Mouse (Mus musculus): ENCODE data around the gene Commd3. TPM values are rescaled to one million over a fixed set of nuclear protein-coding genes. Genes with fewer than 3 reads are reported as not detected.

Commd3 gene
- polyA plus RNA-seq, 1 experiment from 2014 or later = 138 TPM

DNA sequence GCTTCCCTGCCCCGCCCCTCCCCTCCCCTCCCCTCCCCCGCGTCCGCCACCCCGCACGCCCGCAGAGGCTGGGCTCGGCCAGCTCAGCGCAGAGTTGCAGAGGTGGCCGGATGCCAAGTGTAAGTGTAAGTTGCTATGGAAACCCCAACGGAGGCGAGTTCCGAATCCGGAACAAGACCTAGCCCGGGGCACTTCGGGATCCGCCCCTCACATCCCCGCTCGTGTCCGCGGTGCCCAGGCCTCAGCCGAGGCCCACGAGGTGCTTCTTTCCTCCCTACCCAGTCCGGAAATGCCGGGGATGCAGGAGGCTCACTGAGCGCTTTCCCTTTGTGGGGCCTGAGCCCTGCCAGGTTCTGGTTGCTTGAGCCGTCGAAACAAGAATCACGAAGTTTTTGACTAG lies 8.8 kb downstream of the Commd3 start:
- Histone ChIP-seq H3K27me3 (replicated peaks; ENCODE audit: control insufficient read depth, insufficient read depth, low read length) (peaks cover 42% of the 10 kb centered on the region), H3K4me3 (ENCODE audit: low read depth, low read length) (peak overlapping the region; percentile 45), H3K36me3 (ENCODE audit: control insufficient read depth, insufficient read depth, low read length) (no peaks in the 10 kb centered on the region; the same call in 1 of the 2 replicates), H3K9me3 (ENCODE audit: control insufficient read depth, low read length) (no peaks in the 10 kb centered on the region), H3K4me2 (peak overlapping the region; percentile 69), H3K9ac (ENCODE audit: low read depth, low read length) (0 out of 2 replicates have a peak overlapping the region, but pooled peaks have one; percentile 14), H3K4me1 (replicated peaks; ENCODE audit: control insufficient read depth, insufficient read depth, low read length) (peaks cover 11% of the 10 kb centered on the region), H3K27ac (ENCODE audit: low read depth, low read length) (no peak overlapping the region)
- DNase-seq (ENCODE audit: low spot score) (peak; percentile 53), ATAC-seq (replicated peaks; ENCODE audit: low FRiP score) (no peak)
- 2% methylated on average over 27 of the region's 29 CpGs for WGBS

DNA sequence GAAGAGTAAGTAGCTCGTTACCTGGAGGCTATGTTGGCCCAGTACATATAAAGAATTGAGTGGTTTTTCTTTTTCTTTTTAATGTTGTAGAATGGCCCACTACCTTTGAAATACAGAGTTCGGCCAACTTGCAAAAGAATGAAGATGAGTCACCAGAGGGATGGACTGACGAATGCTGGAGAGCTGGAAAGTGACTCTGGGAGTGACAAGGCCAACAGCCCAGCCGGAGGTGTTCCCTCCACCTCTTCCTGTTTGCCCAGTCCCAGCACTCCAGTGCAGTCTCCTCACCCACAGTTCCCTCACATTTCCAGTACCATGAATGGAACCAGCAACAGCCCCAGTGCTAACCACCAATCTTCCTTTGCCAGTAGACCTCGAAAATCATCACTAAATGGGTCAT lies 11.9 kb downstream of the Commd3 start:
- H3K27me3 ChIP-seq (replicated peaks; ENCODE audit: control insufficient read depth, insufficient read depth, low read length) = peaks cover 58% of the 10 kb centered on the region
- no peak overlapping the region for H3K4me3 ChIP-seq (ENCODE audit: low read depth, low read length)
- ATAC-seq (replicated peaks; ENCODE audit: low FRiP score) (no peak), DNase-seq (ENCODE audit: low spot score) (no peak)
- H3K4me2 ChIP-seq = no peak overlapping the region
- WGBS = 63% methylated on average over 5 of the region's 5 CpGs
- H3K9ac ChIP-seq (ENCODE audit: low read depth, low read length) = no peak overlapping the region
- H3K36me3 ChIP-seq (ENCODE audit: control insufficient read depth, insufficient read depth, low read length) = no peaks in the 10 kb centered on the region; the same call in 1 of the 2 replicates
- peaks cover 10% of the 10 kb centered on the region for H3K4me1 ChIP-seq (replicated peaks; ENCODE audit: control insufficient read depth, insufficient read depth, low read length)
- H3K27ac ChIP-seq (ENCODE audit: low read depth, low read length) = no peak overlapping the region
- H3K9me3 ChIP-seq (ENCODE audit: control insufficient read depth, low read length) = no peaks in the 10 kb centered on the region

DNA sequence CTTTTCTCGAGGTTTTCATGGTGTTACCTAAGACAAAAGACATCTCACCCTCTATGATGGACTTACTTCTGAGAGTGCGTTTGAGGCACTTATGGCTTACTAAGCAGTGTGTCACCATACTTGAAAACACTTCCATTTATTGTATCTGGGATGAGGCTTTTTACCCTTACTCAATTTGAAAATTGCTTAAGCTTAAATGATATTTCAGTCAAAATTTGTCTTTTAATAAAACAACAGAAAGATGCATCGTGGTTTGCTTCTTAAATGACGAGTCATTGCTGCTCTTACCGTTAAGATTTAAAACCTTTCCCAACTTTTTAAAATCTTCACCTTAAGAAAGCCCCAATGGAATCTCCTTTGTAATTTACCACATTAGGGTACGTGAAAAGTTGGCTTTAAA lies 14.2 kb downstream of the Commd3 start:
- Histone ChIP-seq H3K9me3 (ENCODE audit: control insufficient read depth, low read length) (no peaks in the 10 kb centered on the region), H3K9ac (ENCODE audit: low read depth, low read length) (no peak overlapping the region), H3K4me1 (replicated peaks; ENCODE audit: control insufficient read depth, insufficient read depth, low read length) (peaks cover 9% of the 10 kb centered on the region), H3K36me3 (ENCODE audit: control insufficient read depth, insufficient read depth, low read length) (no peaks in the 10 kb centered on the region; the same call in 1 of the 2 replicates), H3K27ac (ENCODE audit: low read depth, low read length) (no peak overlapping the region), H3K4me2 (no peak overlapping the region), H3K4me3 (ENCODE audit: low read depth, low read length) (no peak overlapping the region), H3K27me3 (replicated peaks; ENCODE audit: control insufficient read depth, insufficient read depth, low read length) (peaks cover 57% of the 10 kb centered on the region)
- no peak for DNase-seq (ENCODE audit: low spot score)
- 31% methylated on average over 6 of the region's 6 CpGs for WGBS
- ATAC-seq (replicated peaks; ENCODE audit: low FRiP score) = no peak

DNA sequence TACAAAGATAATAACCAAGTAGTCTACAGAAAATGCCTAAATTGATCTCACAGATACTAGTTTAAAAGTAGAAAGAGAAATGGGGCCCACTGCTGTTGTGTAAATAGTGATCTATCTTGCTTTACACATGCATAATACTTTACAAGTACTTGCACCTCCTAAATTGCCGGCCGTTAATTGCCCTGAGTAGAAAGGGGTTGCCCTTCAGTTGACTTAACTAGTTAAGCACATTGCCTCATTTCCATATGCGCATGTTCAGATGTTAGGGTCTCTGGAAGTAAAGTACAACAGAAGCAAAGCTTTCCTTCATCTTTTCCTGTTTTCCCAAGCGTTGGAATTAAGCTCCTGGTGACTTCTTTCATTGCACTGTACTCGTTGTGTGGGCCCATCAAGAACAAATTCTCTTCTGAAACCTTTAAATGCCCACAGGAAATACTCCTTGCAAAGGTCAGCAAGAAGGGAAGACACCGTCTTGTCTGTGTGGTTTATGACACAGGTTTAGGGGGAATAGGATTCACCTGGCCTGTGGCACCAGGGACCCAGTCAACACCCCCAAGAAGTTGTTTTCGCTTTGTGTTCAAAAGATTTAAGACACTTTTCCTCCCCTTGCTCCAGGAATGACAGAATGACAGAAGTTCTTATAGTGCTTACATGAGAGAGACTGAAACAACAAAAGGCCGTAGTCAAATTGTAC lies 14.8 kb downstream of the Commd3 start:
- WGBS = 20% methylated on average over 8 of the region's 8 CpGs
- H3K27me3 ChIP-seq (replicated peaks; ENCODE audit: control insufficient read depth, insufficient read depth, low read length) = peaks cover 55% of the 10 kb centered on the region
- no peak overlapping the region for H3K27ac ChIP-seq (ENCODE audit: low read depth, low read length)
- H3K4me2 ChIP-seq = no peak overlapping the region
- no peak for DNase-seq (ENCODE audit: low spot score)
- no peak overlapping the region for H3K9ac ChIP-seq (ENCODE audit: low read depth, low read length)
- ATAC-seq (replicated peaks; ENCODE audit: low FRiP score) = no peak
- H3K4me1 ChIP-seq (replicated peaks; ENCODE audit: control insufficient read depth, insufficient read depth, low read length) = peaks cover 9% of the 10 kb centered on the region
- H3K36me3 ChIP-seq (ENCODE audit: control insufficient read depth, insufficient read depth, low read length) = no peaks in the 10 kb centered on the region; the same call in 1 of the 2 replicates
- no peak overlapping the region for H3K4me3 ChIP-seq (ENCODE audit: low read depth, low read length)
- no peaks in the 10 kb centered on the region for H3K9me3 ChIP-seq (ENCODE audit: control insufficient read depth, low read length)

DNA sequence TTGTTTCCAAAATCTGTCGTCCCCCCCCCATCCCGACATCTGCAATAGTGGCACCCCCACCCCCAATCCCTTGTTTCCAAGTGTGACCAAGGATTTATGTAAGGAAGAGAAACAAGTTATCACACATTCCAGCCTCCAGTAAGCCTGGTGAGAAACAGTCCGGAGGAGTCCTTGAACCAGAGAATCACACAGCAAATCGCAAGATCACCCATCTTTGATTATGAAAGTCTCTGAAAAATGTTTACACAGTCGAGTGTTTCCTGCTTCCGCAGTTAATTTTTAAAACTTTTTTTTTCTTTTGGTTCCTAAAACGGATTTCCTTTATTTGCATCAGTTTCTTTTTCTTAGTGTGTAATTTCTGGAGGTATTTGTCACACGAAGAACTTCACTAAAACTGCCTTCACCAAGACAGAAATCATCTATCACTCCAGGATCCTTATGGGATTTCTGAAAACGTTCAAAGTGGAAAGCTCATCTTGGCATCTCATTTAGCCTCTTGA lies 15.5 kb downstream of the Commd3 start:
- H3K36me3 ChIP-seq (ENCODE audit: control insufficient read depth, insufficient read depth, low read length) = no peaks in the 10 kb centered on the region; the same call in 1 of the 2 replicates
- no peak overlapping the region for H3K27ac ChIP-seq (ENCODE audit: low read depth, low read length)
- DNase-seq (ENCODE audit: low spot score) (no peak), ATAC-seq (replicated peaks; ENCODE audit: low FRiP score) (no peak)
- H3K9me3 ChIP-seq (ENCODE audit: control insufficient read depth, low read length) = no peaks in the 10 kb centered on the region
- peaks cover 9% of the 10 kb centered on the region for H3K4me1 ChIP-seq (replicated peaks; ENCODE audit: control insufficient read depth, insufficient read depth, low read length)
- no peak overlapping the region for H3K4me2 ChIP-seq
- no peak overlapping the region for H3K9ac ChIP-seq (ENCODE audit: low read depth, low read length)
- H3K4me3 ChIP-seq (ENCODE audit: low read depth, low read length) = no peak overlapping the region
- peaks cover 63% of the 10 kb centered on the region for H3K27me3 ChIP-seq (replicated peaks; ENCODE audit: control insufficient read depth, insufficient read depth, low read length)
- 6% methylated on average over 9 of the region's 9 CpGs for WGBS

DNA sequence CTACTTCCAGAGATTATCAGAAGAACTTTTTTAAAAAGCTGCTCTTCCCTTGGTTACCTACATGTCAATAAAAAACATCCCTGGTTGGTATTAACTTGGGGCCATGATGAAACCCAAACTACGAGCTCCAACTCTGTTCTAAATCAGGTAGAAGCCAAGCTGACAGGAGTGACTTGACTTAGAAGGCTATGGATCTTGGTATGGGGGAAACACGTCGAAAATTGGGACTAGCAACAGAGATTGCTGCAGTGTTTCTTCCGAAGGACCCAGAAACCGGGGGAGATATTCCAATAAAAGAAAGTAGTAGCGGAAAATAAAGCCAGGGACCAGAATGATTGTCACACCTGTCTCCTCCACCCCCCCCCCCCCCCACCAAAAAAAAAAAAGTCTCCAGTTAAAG lies 16.1 kb downstream of the Commd3 start:
- Histone ChIP-seq H3K9ac (ENCODE audit: low read depth, low read length) (no peak overlapping the region), H3K9me3 (ENCODE audit: control insufficient read depth, low read length) (no peaks in the 10 kb centered on the region), H3K4me2 (peak overlapping the region; percentile 55), H3K4me1 (replicated peaks; ENCODE audit: control insufficient read depth, insufficient read depth, low read length) (peaks cover 9% of the 10 kb centered on the region), H3K36me3 (ENCODE audit: control insufficient read depth, insufficient read depth, low read length) (no peaks in the 10 kb centered on the region), H3K27me3 (replicated peaks; ENCODE audit: control insufficient read depth, insufficient read depth, low read length) (peaks cover 68% of the 10 kb centered on the region), H3K4me3 (ENCODE audit: low read depth, low read length) (peak overlapping the region; percentile 40), H3K27ac (ENCODE audit: low read depth, low read length) (no peak overlapping the region)
- WGBS = 7% methylated on average over 6 of the region's 6 CpGs
- DNase-seq (ENCODE audit: low spot score) (no peak), ATAC-seq (replicated peaks; ENCODE audit: low FRiP score) (no peak)

DNA sequence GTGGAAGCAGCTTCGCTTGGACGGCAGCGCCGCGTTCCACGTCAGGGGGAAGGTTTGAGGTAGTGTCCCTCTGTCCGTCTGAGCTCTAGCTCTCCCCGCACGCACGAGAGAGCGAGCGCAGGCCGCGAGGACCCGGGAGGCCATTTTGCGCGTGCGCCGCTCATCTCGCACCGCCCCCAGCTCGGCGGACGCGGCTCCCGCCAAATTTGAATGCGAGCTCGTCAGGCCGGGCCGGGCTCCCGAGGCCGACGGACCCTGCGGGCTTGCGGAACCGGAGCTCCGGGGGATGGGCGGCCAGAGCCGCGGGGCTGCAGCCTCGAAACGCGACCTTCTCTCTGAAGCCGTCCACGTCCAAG lies 16.5 kb downstream of the Commd3 start:
- Histone ChIP-seq H3K27me3 (replicated peaks; ENCODE audit: control insufficient read depth, insufficient read depth, low read length) (peaks cover 70% of the 10 kb centered on the region), H3K9me3 (ENCODE audit: control insufficient read depth, low read length) (no peaks in the 10 kb centered on the region), H3K4me1 (replicated peaks; ENCODE audit: control insufficient read depth, insufficient read depth, low read length) (peaks cover 9% of the 10 kb centered on the region), H3K4me2 (peak overlapping the region; percentile 55), H3K4me3 (ENCODE audit: low read depth, low read length) (peak overlapping the region; percentile 40), H3K27ac (ENCODE audit: low read depth, low read length) (no peak overlapping the region), H3K36me3 (ENCODE audit: control insufficient read depth, insufficient read depth, low read length) (no peaks in the 10 kb centered on the region), H3K9ac (ENCODE audit: low read depth, low read length) (no peak overlapping the region)
- under 1% methylated on average over 45 of the region's 45 CpGs for WGBS
- DNase-seq (ENCODE audit: low spot score) (peak; percentile 70), ATAC-seq (replicated peaks; ENCODE audit: low FRiP score) (0 out of 2 replicates have a peak, but pooled peaks have one; percentile 56)

DNA sequence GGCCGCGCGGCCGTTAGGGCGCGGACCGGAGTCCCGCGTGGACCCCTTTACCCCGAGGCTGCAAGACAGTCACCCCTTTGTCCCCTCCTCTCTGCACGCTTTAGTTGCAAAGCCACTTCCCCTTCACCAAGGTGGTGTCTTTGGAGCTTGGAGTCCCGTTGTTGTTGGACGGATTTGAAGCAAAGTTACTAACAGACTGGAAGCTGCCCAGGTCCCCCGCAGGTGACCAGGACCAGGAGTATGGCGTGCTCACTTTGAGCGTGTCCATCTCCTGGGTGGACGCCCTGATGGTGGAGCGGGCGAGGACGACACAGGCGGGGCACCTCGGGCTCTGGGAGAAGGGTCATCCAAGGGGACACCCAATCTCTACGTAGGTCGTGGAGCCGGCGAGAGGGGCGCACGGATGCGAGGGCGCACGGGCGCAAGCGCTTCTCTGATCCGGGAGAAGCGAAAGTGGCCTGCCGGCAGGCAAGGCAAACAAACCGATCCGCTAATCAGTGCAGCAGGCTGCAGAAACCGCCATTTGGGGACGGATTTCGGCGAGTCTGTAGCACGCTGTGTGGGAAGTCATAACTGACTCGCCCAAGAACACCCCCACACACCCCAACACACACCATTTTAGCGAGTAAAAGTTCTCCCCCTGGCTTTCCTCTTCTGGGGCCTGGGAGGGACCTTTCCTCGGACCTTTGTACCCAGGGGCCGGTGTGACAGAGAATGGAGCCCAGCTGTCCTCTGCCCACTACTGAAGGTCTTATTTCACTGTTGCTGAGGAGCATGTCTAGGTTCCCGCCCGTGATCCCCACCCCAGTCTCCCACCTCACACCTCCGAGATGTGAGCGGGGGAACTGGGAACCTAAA lies 17.1 kb downstream of the Commd3 start:
- Histone ChIP-seq H3K4me3 (ENCODE audit: low read depth, low read length) (peak overlapping the region; percentile 40), H3K9me3 (ENCODE audit: control insufficient read depth, low read length) (no peaks in the 10 kb centered on the region), H3K27me3 (replicated peaks; ENCODE audit: control insufficient read depth, insufficient read depth, low read length) (peaks cover 77% of the 10 kb centered on the region), H3K9ac (ENCODE audit: low read depth, low read length) (no peak overlapping the region), H3K4me1 (replicated peaks; ENCODE audit: control insufficient read depth, insufficient read depth, low read length) (peaks cover 9% of the 10 kb centered on the region), H3K36me3 (ENCODE audit: control insufficient read depth, insufficient read depth, low read length) (no peaks in the 10 kb centered on the region), H3K4me2 (peak overlapping the region; percentile 55), H3K27ac (ENCODE audit: low read depth, low read length) (no peak overlapping the region)
- 1% methylated on average over 51 of the region's 51 CpGs for WGBS
- ATAC-seq (replicated peaks; ENCODE audit: low FRiP score) = peak; percentile 22; the same call in 1 of the 2 replicates
- peak; percentile 71 for DNase-seq (ENCODE audit: low spot score)
